Mouse (Mus musculus) forebrain, embryonic 10.5 days (tissue): ENCODE data around the gene Canx. TPM values are rescaled to one million over a fixed set of nuclear protein-coding genes. Genes with fewer than 3 reads are reported as not detected.

ENCODE experiments used
- DNase-seq: peaks from one replicate; pipeline ENCODE4 v3.0.0-alpha.2; 2017; ENCODE audit warnings: low spot score; ENCODE audit errors: extremely low spot score
- H3K27ac ChIP-seq: fragments of 300-500 bp; sonication (generic); 2 replicates; pipeline ENCODE4 v1.5.1; 2016; ENCODE audit warnings: mild to moderate bottlenecking
- H3K27me3 ChIP-seq: fragments of 300-500 bp; sonication (generic); 2 replicates; pipeline ENCODE4 v1.6.1; 2016; ENCODE audit warnings: mild to moderate bottlenecking; ENCODE audit not compliant: poor library complexity, severe bottlenecking
- H3K36me3 ChIP-seq: fragments of 300-500 bp; sonication (generic); replicated peaks from 2 replicates; pipeline ENCODE4 v1.6.1; 2016; ENCODE audit warnings: mild to moderate bottlenecking, moderate library complexity
- H3K4me1 ChIP-seq: fragments of 300-500 bp; sonication (generic); 2 replicates; pipeline ENCODE4 v1.6.1; 2016
- H3K4me3 ChIP-seq: fragments of 300-500 bp; sonication (generic); 2 replicates; pipeline ENCODE4 v1.5.1; 2016; ENCODE audit warnings: mild to moderate bottlenecking, moderate library complexity
- H3K9me3 ChIP-seq: fragments of 300-500 bp; sonication (generic); 2 replicates; pipeline ENCODE4 v1.6.1; 2016; ENCODE audit warnings: mild to moderate bottlenecking, moderate library complexity
- WGBS: fragments of 180-500 bp; shearing (Covaris S2); methylation state at CpG from one replicate; pipeline ENCODE4 v1.1.7; 2016; 5-methylcytosine and 5-hydroxymethylcytosine counted together
- polyA plus RNA-seq: library from polyadenylated mRNA; unstranded; fragments of >200 nt; fragmentation: Nextera tagmentation; extraction: Ambion mirVana; gene quantifications from 2 replicates; pipeline ENCODE4 v1.2.1, GENCODE M21; 2016

Canx gene
- polyA plus RNA-seq, 1 experiment from 2014 or later: 334 TPM

- DNase-seq: no peak
- WGBS: 92% methylated on average over 1 of the region's 1 CpGs
- H3K36me3 ChIP-seq: peaks cover 59% of the 10 kb centered on the region
Observed at GRCm38 (mm10) chr11:50286428-50286827, 39.0 kb downstream of the Canx start.

DNA sequence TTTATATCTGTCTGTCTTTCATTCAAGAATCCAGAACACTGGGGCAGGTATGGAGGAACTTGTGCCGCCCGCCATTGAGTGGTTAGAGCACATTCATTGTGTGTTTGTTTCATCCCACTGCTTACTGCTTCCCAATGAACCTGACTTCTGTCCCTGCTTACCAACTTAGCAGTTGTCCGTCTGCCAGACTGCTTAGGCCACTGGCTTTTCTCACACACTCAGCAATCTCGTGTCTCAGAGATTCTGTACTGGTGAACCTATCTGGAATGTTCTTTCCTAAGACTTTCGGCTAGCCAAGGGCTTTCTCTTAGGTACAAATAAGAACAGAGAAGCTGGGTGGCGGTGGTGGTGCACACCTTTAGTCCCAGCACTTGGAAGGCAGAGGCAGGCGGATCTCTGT is 39.8 kb downstream of the Canx start:
- no peaks in the 10 kb centered on the region for H3K9me3 ChIP-seq
- peaks cover 66% of the 10 kb centered on the region for H3K36me3 ChIP-seq
- H3K27ac ChIP-seq: no peak overlapping the region
- H3K4me3 ChIP-seq: no peak overlapping the region
- H3K27me3 ChIP-seq: no peaks in the 10 kb centered on the region
- no peak for DNase-seq
- peaks cover 15% of the 10 kb centered on the region for H3K4me1 ChIP-seq
- 92% methylated on average over 7 of the region's 7 CpGs for WGBS

More at GRCm38 (mm10) chr11:50286428-50286827, 39.0 kb downstream of the Canx start:
- Histone ChIP-seq H3K4me1 (peaks cover 18% of the 10 kb centered on the region), H3K9me3 (no peaks in the 10 kb centered on the region), H3K27me3 (no peaks in the 10 kb centered on the region), H3K4me3 (no peak overlapping the region), H3K27ac (no peak overlapping the region)

DNA sequence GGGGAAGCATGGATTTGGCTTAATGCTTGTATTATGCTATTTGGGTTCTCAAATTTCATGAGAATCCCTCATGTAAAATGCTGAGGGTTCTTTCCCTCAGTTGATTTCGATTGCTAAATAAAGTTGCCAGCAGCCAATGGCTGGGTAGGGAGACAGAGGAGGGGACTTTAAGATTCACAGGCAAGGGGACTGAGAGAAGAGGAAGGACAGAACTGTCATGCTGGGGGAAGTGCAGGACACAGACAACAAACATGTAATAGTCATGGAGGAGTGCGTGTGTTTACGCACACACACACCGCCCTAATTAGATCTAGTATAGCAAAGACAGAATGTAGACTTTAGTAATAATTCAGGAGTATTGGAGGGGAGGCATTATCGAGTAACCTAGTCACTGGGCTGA is 40.2 kb downstream of the Canx start:
- Histone ChIP-seq H3K9me3 (no peaks in the 10 kb centered on the region), H3K27me3 (no peaks in the 10 kb centered on the region), H3K4me3 (no peak overlapping the region), H3K4me1 (peaks cover 11% of the 10 kb centered on the region), H3K27ac (no peak overlapping the region), H3K36me3 (peaks cover 70% of the 10 kb centered on the region)
- 95% methylated on average over 5 of the region's 5 CpGs for WGBS
- DNase-seq: no peak

GRCm38 (mm10) chr11:50280053-50280452 is 45.4 kb downstream of the Canx start:
- Histone ChIP-seq H3K36me3 (peaks cover 51% of the 10 kb centered on the region), H3K27ac (no peak overlapping the region), H3K4me1 (no peaks in the 10 kb centered on the region), H3K4me3 (no peak overlapping the region), H3K9me3 (no peaks in the 10 kb centered on the region), H3K27me3 (no peaks in the 10 kb centered on the region)
- WGBS: 86% methylated on average over 1 of the region's 1 CpGs
- DNase-seq: no peak

DNA sequence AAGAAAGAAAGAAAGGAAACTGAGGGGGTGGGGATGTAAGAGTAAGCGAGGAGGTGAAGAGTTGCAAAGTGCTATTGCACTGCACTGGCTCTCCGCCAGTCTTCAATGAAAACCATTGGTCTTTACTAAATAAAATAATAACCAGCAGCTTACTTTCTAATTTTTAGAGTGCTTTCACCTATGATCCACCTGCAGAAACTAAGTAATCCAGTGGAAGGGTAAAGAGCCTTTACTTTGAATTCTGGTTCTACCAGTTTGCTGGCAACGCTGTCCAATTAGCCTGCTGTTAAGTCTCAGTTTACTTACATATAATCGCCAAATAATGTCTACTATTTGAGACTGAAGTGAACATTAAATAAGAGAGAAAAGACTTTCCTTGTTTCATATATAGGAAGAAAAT is 46.5 kb downstream of the Canx start:
- no peaks in the 10 kb centered on the region for H3K27me3 ChIP-seq
- no peaks in the 10 kb centered on the region for H3K9me3 ChIP-seq
- H3K36me3 ChIP-seq: peaks cover 56% of the 10 kb centered on the region
- no peak overlapping the region for H3K27ac ChIP-seq
- WGBS: 90% methylated on average over 4 of the region's 4 CpGs
- no peaks in the 10 kb centered on the region for H3K4me1 ChIP-seq
- no peak for DNase-seq
- no peak overlapping the region for H3K4me3 ChIP-seq

DNA sequence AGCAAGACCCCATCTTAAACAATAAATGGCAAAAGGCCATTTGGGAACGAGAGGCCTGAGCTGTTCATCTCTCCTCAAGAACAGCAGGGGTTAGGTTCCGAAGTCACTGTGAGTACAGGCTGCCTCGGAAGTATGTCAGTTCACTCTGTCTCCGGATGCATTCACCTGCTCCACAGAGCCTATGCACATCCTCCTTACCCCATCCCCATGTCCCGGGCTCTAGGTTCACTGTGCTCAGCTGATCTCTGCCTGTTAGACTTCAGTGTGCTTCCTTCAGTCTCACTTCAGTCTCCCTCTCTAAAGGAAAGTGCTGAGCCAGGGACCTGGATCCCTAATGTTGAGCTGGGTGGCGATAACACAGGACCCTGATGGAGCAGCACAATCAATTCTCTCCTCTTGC is 47.8 kb downstream of the Canx start:
- peaks cover 52% of the 10 kb centered on the region for H3K36me3 ChIP-seq
- 88% methylated on average over 6 of the region's 6 CpGs for WGBS
- H3K9me3 ChIP-seq: no peaks in the 10 kb centered on the region
- H3K4me1 ChIP-seq: no peaks in the 10 kb centered on the region
- H3K27ac ChIP-seq: no peak overlapping the region
- no peaks in the 10 kb centered on the region for H3K27me3 ChIP-seq
- H3K4me3 ChIP-seq: no peak overlapping the region
- DNase-seq: no peak

DNA sequence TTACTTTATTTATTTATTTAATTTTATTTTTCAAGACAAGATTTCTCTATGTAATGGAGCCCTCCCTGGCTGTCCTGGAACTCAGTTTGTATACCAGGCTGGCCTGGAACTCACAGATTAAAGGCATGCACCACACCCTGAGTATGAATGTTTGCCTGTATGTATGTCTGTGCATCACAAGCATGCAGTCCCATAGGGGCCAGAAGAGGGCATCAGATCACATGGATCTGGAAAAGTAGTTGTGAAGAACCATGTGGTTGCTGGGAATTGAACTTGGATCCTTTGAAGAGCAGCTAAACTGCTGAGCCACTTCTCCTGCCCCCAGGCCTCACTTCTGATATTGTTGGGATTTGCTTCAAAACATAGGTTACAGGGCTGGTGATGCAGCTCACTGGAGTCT is 48.4 kb downstream of the Canx start:
- H3K4me1 ChIP-seq: no peaks in the 10 kb centered on the region
- peaks cover 51% of the 10 kb centered on the region for H3K36me3 ChIP-seq
- DNase-seq: no peak
- H3K27ac ChIP-seq: no peak overlapping the region
- no peak overlapping the region for H3K4me3 ChIP-seq
- H3K27me3 ChIP-seq: no peaks in the 10 kb centered on the region
- no peaks in the 10 kb centered on the region for H3K9me3 ChIP-seq

- Histone ChIP-seq H3K27ac (no peak overlapping the region), H3K27me3 (no peaks in the 10 kb centered on the region), H3K4me3 (no peak overlapping the region), H3K4me1 (0 out of 2 replicates have a peak, but pooled peaks cover 3% of the 10 kb centered on the region), H3K36me3 (peaks cover 50% of the 10 kb centered on the region), H3K9me3 (no peaks in the 10 kb centered on the region)
- DNase-seq: no peak
- WGBS: 94% methylated on average over 5 of the region's 5 CpGs
Observed at GRCm38 (mm10) chr11:50275568-50276151, 49.8 kb downstream of the Canx start.

GRCm38 (mm10) chr11:50275077-50275476 is 50.4 kb downstream of the Canx start:
- H3K4me3 ChIP-seq: no peak overlapping the region
- 0 out of 2 replicates have a peak, but pooled peaks cover 3% of the 10 kb centered on the region for H3K4me1 ChIP-seq
- H3K9me3 ChIP-seq: no peaks in the 10 kb centered on the region
- no peaks in the 10 kb centered on the region for H3K27me3 ChIP-seq
- no peak for DNase-seq
- 93% methylated on average over 2 of the region's 2 CpGs for whole genome bisulfite sequencing
- H3K27ac ChIP-seq: no peak overlapping the region
- peaks cover 45% of the 10 kb centered on the region for H3K36me3 ChIP-seq

DNA sequence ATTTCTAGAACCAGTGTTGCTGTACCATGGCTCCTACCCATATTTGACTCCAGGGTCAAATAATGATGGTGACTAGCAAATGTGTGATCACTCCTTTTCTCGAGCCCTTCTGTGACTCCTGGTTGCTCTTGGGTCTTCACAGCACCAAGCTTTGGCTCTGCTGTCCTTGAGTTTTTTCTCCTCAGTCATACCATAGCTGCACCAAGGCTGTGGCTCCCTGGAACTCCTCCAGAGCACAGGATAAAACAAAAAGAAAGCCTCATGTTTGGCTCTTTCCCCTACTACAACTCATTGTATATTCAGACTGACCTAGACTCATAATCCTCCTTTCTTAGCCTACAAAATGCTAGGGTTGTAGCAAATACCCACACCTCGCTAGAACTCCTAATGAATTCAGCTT is 52.7 kb downstream of the Canx start:
- WGBS: 89% methylated on average over 2 of the region's 2 CpGs
- H3K36me3 ChIP-seq: peaks cover 39% of the 10 kb centered on the region
- no peaks in the 10 kb centered on the region for H3K9me3 ChIP-seq
- no peak for DNase-seq
- H3K4me3 ChIP-seq: no peak overlapping the region
- H3K4me1 ChIP-seq: 0 out of 2 replicates have a peak, but pooled peaks cover 3% of the 10 kb centered on the region
- H3K27ac ChIP-seq: no peak overlapping the region
- no peaks in the 10 kb centered on the region for H3K27me3 ChIP-seq

GRCm38 (mm10) chr11:50269885-50270284 is 55.6 kb downstream of the Canx start:
- Histone ChIP-seq H3K4me1 (0 out of 2 replicates have a peak, but pooled peaks cover 3% of the 10 kb centered on the region), H3K36me3 (peaks cover 55% of the 10 kb centered on the region), H3K27me3 (no peaks in the 10 kb centered on the region), H3K27ac (no peak overlapping the region), H3K9me3 (no peaks in the 10 kb centered on the region), H3K4me3 (no peak overlapping the region)
- 100% methylated on average over 1 of the region's 1 CpGs for WGBS
- no peak for DNase-seq

DNA sequence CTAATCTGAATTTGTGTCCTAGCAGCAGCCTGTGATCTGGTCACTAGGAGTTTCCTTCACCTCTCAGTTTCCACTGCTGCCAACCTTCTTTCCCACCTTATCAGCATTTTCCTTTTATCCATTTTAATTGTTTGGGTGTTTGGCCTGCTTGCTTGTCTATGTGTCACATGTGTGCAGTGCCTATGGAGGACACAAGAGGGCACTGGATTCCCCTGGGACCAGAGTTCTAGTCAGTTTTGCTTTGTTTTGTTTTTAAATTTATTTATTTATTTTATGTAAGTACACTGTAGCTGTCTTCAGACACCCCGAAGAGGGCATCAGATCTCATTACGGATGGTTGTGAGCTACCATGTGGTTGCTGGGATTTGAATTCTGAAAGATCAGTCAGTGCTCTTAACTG is 56.3 kb downstream of the Canx start:
- 87% methylated on average over 2 of the region's 2 CpGs for WGBS
- Histone ChIP-seq H3K27ac (no peak overlapping the region), H3K27me3 (no peaks in the 10 kb centered on the region), H3K4me3 (no peak overlapping the region), H3K4me1 (0 out of 2 replicates have a peak, but pooled peaks cover 3% of the 10 kb centered on the region), H3K9me3 (no peaks in the 10 kb centered on the region), H3K36me3 (peaks cover 57% of the 10 kb centered on the region)
- DNase-seq: no peak

GRCm38 (mm10) chr11:50266997-50267396 is 58.5 kb downstream of the Canx start:
- 94% methylated on average over 3 of the region's 3 CpGs for WGBS
- Histone ChIP-seq H3K27me3 (no peaks in the 10 kb centered on the region), H3K4me1 (0 out of 2 replicates have a peak, but pooled peaks cover 3% of the 10 kb centered on the region), H3K36me3 (peaks cover 76% of the 10 kb centered on the region), H3K27ac (no peak overlapping the region), H3K4me3 (no peak overlapping the region), H3K9me3 (no peaks in the 10 kb centered on the region)
- DNase-seq: no peak

GRCm38 (mm10) chr11:50265931-50266330 is 59.5 kb downstream of the Canx start:
- Histone ChIP-seq H3K4me1 (no peaks in the 10 kb centered on the region), H3K27ac (no peak overlapping the region), H3K9me3 (no peaks in the 10 kb centered on the region), H3K27me3 (no peaks in the 10 kb centered on the region), H3K4me3 (no peak overlapping the region), H3K36me3 (peaks cover 78% of the 10 kb centered on the region)
- 92% methylated on average over 8 of the region's 8 CpGs for WGBS
- no peak for DNase-seq
